In genomic region chr7:24546634-24547389, GRCm38 (mm10) we compare ENCODE assay signal across 8 mouse cellular contexts. TPM values are rescaled to one million over a fixed set of nuclear protein-coding genes. Genes with fewer than 3 reads are reported as not detected.
DNase-seq lines count a peak whose midpoint lies in the region; ATAC-seq lines count a peak whose summit lies in the region.

No protein-coding gene starts in this region.

- H3K4me1 ChIP-seq in hindbrain, embryonic 14.5 days (replicated peaks; ENCODE audit: control insufficient read depth, insufficient read depth, low read length) = peaks cover 5% of the 10 kb centered on the region

- WGBS in hindbrain, embryonic 14.5 days = under 1% methylated on average over 57 of the region's 57 CpGs

- H3K27ac ChIP-seq in hindbrain, embryonic 14.5 days = peak overlapping the region; percentile 47; the same call in 1 of the 2 replicates

- H3K4me3 ChIP-seq in hindbrain, embryonic 14.5 days (replicated peaks; ENCODE audit: low read length) = peak overlapping the region; percentile 49

- no peaks in the 10 kb centered on the region for H3K27me3 ChIP-seq in hindbrain, embryonic 14.5 days (ENCODE audit: control insufficient read depth, insufficient read depth, low read length)

- DNase-seq in R1 (ENCODE audit: low read depth, low spot score) = peak; percentile 99
- DNase-seq in cerebellum, postnatal 25 days = peak; percentile 99 to 100
- peak; percentile 96 for DNase-seq in frontal cortex, postnatal 25 days (ENCODE audit: low spot score in 2 of 2)
- DNase-seq in hindbrain, embryonic 14.5 days (ENCODE audit: low spot score) = peak; percentile 99
- peak; percentile 99 for DNase-seq in layer of hippocampus, postnatal 36 days
- peak; percentile 100 for DNase-seq in lung, postnatal 36 days
- DNase-seq in retina, postnatal 1 day = peak; percentile 99
- DNase-seq in urinary bladder, adult 18-20 months (ENCODE audit: low spot score in 2 of 2) = peak; percentile 97 to 100

- peak overlapping the region; percentile 60 for H3K9ac ChIP-seq in hindbrain, embryonic 14.5 days

- peak; percentile 98 for ATAC-seq in hindbrain, embryonic 14.5 days (ENCODE audit: low FRiP score)

- no peaks in the 10 kb centered on the region for H3K9me3 ChIP-seq in hindbrain, embryonic 14.5 days (ENCODE audit: control insufficient read depth, low read length)

- peak overlapping the region; percentile 58 for H3K4me2 ChIP-seq in hindbrain, embryonic 14.5 days (replicated peaks)

- H3K36me3 ChIP-seq in hindbrain, embryonic 14.5 days (replicated peaks; ENCODE audit: control insufficient read depth, insufficient read depth) = peaks cover 22% of the 10 kb centered on the region; the same call in 1 of the 2 replicates

RNA-seq across cellular contexts. Expression of gene Xrcc1, which starts 0.7 kb away (rescaled TPM):
- 47.4 and 52.3 TPM in 2 replicates for polyA plus RNA-seq in hindbrain, embryonic 14.5 days (2014; fragmentation: Nextera tagmentation; extraction: Ambion mirVana)
- 10 to 100 TPM; 34.2 to 37.7 TPM for total RNA-seq in layer of hippocampus, postnatal 36 days (2021)

RNA-seq across cellular contexts. Expression of gene Pinlyp, which starts 0.9 kb away (rescaled TPM):
- not detected in 2 replicates for polyA plus RNA-seq in hindbrain, embryonic 14.5 days (2014; fragmentation: Nextera tagmentation; extraction: Ambion mirVana)
- not detected for total RNA-seq in layer of hippocampus, postnatal 36 days (2021)

RNA-seq across cellular contexts. Expression of gene Irgq, which starts 16.3 kb away (rescaled TPM):
- 28.0 and 33.5 TPM in 2 replicates for polyA plus RNA-seq in hindbrain, embryonic 14.5 days (2014; fragmentation: Nextera tagmentation; extraction: Ambion mirVana)
- total RNA-seq in layer of hippocampus, postnatal 36 days (2021) = 10 to 100 TPM; 67.7 to 69.6 TPM

RNA-seq across cellular contexts. Expression of gene AC161166.1, which starts 34.6 kb away (rescaled TPM):
- polyA plus RNA-seq in hindbrain, embryonic 14.5 days (2014; fragmentation: Nextera tagmentation; extraction: Ambion mirVana) = 0.65 and 0.98 TPM in 2 replicates
- total RNA-seq in layer of hippocampus, postnatal 36 days (2021) = not detected

RNA-seq across cellular contexts. Expression of gene Zfp428, which starts 40.0 kb away (rescaled TPM):
- 181 and 201 TPM in 2 replicates for polyA plus RNA-seq in hindbrain, embryonic 14.5 days (2014; fragmentation: Nextera tagmentation; extraction: Ambion mirVana)
- total RNA-seq in layer of hippocampus, postnatal 36 days (2021) = 10 to 100 TPM; 36.2 to 42.1 TPM

Comparison
In these comparisons a context has a peak if more than half of its experiments do, and no peak if none do; other contexts are left out.
1. Peak in every context shown above with its lines: DNase-seq, ATAC-seq, H3K4me3 ChIP-seq and H3K27ac ChIP-seq.